ENCODE assay signal across 11 mouse cellular contexts in the genomic region with DNA sequence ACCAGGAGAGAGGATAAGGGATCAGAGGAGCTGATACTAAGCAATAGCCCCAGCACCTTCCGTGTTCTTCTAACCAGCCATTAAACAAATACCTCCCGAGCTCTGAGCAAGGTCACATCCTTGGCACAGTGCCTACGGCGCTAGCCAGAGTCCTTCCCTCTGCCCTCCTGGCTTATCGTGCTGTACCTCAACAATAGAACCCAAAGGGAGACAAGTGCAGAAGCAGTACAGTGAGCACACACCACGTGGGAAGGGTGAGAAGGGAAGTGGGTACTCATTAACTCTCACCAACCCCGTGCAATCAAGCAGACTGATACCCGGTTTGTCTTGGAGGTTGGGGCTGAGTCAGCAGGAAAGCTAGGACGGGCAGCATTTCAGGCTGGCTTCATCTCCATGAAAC. TPM values are rescaled to one million over a fixed set of nuclear protein-coding genes. Genes with fewer than 3 reads are reported as not detected.
DNase-seq lines count a peak whose midpoint lies in the region; ATAC-seq and TF ChIP-seq lines count a peak whose summit lies in the region.
"Had no signal": no experiment of that assay in that cellular context is flagged by ENCODE, and none has a peak within 500 bp of the region (broad histone marks: within the 10 kb centered on the region; RNA-seq: fewer than 3 reads in every experiment).

No protein-coding gene starts in this region.

- 59% methylated on average over 9 of the region's 9 CpGs for WGBS in intestine, embryonic 16.5 days

- no peak overlapping the region for H3K27ac ChIP-seq in ES-E14 (ENCODE audit: insufficient read depth, low read depth, low read length, poor library complexity, severe bottlenecking)
- H3K27ac ChIP-seq in intestine, embryonic 16.5 days (ENCODE audit: low read length) = peak overlapping the region; percentile 86
- H3K27ac ChIP-seq: hindbrain, embryonic 14.5 days had no signal

- in situ Hi-C loops in ES-E14 (cut with MboI; ENCODE audit: low sequenced_read_pairs in 2 of 2, unreplicated experiment in 2 of 2) = no loop called here

- intact Hi-C loops in gastrocnemius, postnatal 14 days (cut with DNase I; ENCODE audit: low total_unique reads) = no loop called here

- no peak overlapping the region for H3K4me2 ChIP-seq in intestine, embryonic 16.5 days (ENCODE audit: low read depth, low read length)
- H3K4me2 ChIP-seq: hindbrain, embryonic 14.5 days had no signal

- H3K36me3 ChIP-seq in ES-E14 (ENCODE audit: control insufficient read depth, insufficient read depth, low read length, poor library complexity, severe bottlenecking) = peaks cover 37% of the 10 kb centered on the region; the same call in 1 of the 2 replicates
- peaks cover 48% of the 10 kb centered on the region for H3K36me3 ChIP-seq in intestine, embryonic 16.5 days (ENCODE audit: control insufficient read depth, insufficient read depth, low read length)

- H3K4me3 ChIP-seq in ES-E14 (ENCODE audit: insufficient read depth in 1 of 2, low read depth in 1 of 2, low read length in 2 of 2, poor library complexity in 1 of 2, severe bottlenecking in 1 of 2) = no peak overlapping the region
- no peak overlapping the region for H3K4me3 ChIP-seq in intestine, embryonic 16.5 days (ENCODE audit: low read length)

- peak; percentile 93 for ATAC-seq in intestine, embryonic 16.5 days
- ATAC-seq: forebrain, postnatal 0 days had no signal

- H3K27me3 ChIP-seq in intestine, embryonic 16.5 days (replicated peaks; ENCODE audit: control insufficient read depth, insufficient read depth, low read length) = no peaks in the 10 kb centered on the region

- H3K9ac ChIP-seq in ES-E14 (ENCODE audit: insufficient read depth, low read depth, low read length, poor library complexity, severe bottlenecking) = no peak overlapping the region
- H3K9ac ChIP-seq in intestine, embryonic 16.5 days (ENCODE audit: low read depth, low read length) = no peak overlapping the region
- H3K9ac ChIP-seq: forebrain, postnatal 0 days; hindbrain, embryonic 14.5 days had no signal

- no peaks in the 10 kb centered on the region for H3K4me1 ChIP-seq in ES-E14 (ENCODE audit: control insufficient read depth in 2 of 2, insufficient read depth in 2 of 2, low read length in 2 of 2, poor library complexity in 1 of 2)
- 0 out of 2 replicates have a peak, but pooled peaks cover 3% of the 10 kb centered on the region for H3K4me1 ChIP-seq in intestine, embryonic 16.5 days (ENCODE audit: control insufficient read depth, insufficient read depth, low read length)

- no peak for DNase-seq in ES-E14 (ENCODE audit: low read depth, low spot score)
- peak; percentile 75 for DNase-seq in adrenal gland, postnatal 10 days
- DNase-seq in kidney, postnatal 4 days = peak; percentile 46 to 57
- DNase-seq in urinary bladder, postnatal 4 days (ENCODE audit: low spot score in 2 of 2) = no peak
- DNase-seq in gastrocnemius, postnatal 14 days = no peak
- no peak for DNase-seq in layer of hippocampus, postnatal 36 days
- DNase-seq: forebrain, postnatal 0 days; lung, postnatal 14 days; right cerebral cortex, adult 18-20 months had no signal

- H3K9me3 ChIP-seq in ES-E14 (ENCODE audit: control insufficient read depth, insufficient read depth, low read depth, low read length) = peaks cover 4% of the 10 kb centered on the region
- H3K9me3 ChIP-seq in intestine, embryonic 16.5 days (ENCODE audit: control insufficient read depth, low read length) = 0 out of 2 replicates have a peak, but pooled peaks cover 8% of the 10 kb centered on the region

TF ChIP-seq in ES-E14, 5 proteins besides CTCF, POLR2A, EP300 and RAD21:
- TF ChIP-seq HCFC1 (IDR thresholded peaks at IDR 0.05; ENCODE audit: borderline replicate concordance, insufficient read depth, low read length) (no peak), MAFK (IDR thresholded peaks at IDR 0.05; ENCODE audit: insufficient read depth, low read depth, low read length) (0 out of 2 replicates have a peak, but pooled peaks have one; percentile 33)

RNA-seq across cellular contexts. Expression of a gene that starts 17.5 kb away (rescaled TPM):
- 44.4 and 74.2 TPM in 2 replicates for total RNA-seq in ES-E14 (2012; rRNA removed)
- total RNA-seq in adrenal gland, postnatal 10 days (2021) = 10 to 100 TPM; 24.7 to 24.8 TPM
- polyA plus RNA-seq in intestine, embryonic 16.5 days (2015; fragmentation: Nextera tagmentation; extraction: Ambion mirVana) = 299 and 355 TPM in 2 replicates
- total RNA-seq in gastrocnemius, postnatal 14 days (2021) = 10 to 100 TPM in 1 of 2 experiments, 1 to 10 TPM in 1; 7.9 to 12.0 TPM
- total RNA-seq in layer of hippocampus, postnatal 36 days (2021) = 10 to 100 TPM; 22.8 to 23.0 TPM

RNA-seq across cellular contexts. Expression of a gene that starts 41.3 kb away (rescaled TPM):
- total RNA-seq in ES-E14 (2012; rRNA removed) = 8.8 and 14.9 TPM in 2 replicates
- 1 to 10 TPM; 5.4 to 7.1 TPM for total RNA-seq in adrenal gland, postnatal 10 days (2021)
- polyA plus RNA-seq in intestine, embryonic 16.5 days (2015; fragmentation: Nextera tagmentation; extraction: Ambion mirVana) = 10.6 and 11.7 TPM in 2 replicates
- 1 to 10 TPM; 1.9 to 2.6 TPM for total RNA-seq in gastrocnemius, postnatal 14 days (2021)
- 10 to 100 TPM; 14.4 to 17.1 TPM for total RNA-seq in layer of hippocampus, postnatal 36 days (2021)

RNA-seq across cellular contexts. Expression of a gene that starts 41.4 kb away (rescaled TPM):
- 0.05 and 1.2 TPM in 2 replicates for total RNA-seq in ES-E14 (2012; rRNA removed)
- total RNA-seq in adrenal gland, postnatal 10 days (2021) = 10 to 100 TPM; 27.2 to 32.8 TPM
- polyA plus RNA-seq in intestine, embryonic 16.5 days (2015; fragmentation: Nextera tagmentation; extraction: Ambion mirVana) = 7.5 and 7.6 TPM in 2 replicates
- total RNA-seq in gastrocnemius, postnatal 14 days (2021) = 10 to 100 TPM; 20.2 to 25.9 TPM
- total RNA-seq in layer of hippocampus, postnatal 36 days (2021) = 10 to 100 TPM; 17.6 to 20.4 TPM

RNA-seq across cellular contexts. Expression of a gene that starts 57.1 kb away (rescaled TPM):
- 12.5 and 18.0 TPM in 2 replicates for total RNA-seq in ES-E14 (2012; rRNA removed)
- total RNA-seq in adrenal gland, postnatal 10 days (2021) = 100 to 1,000 TPM; 172 to 181 TPM
- polyA plus RNA-seq in intestine, embryonic 16.5 days (2015; fragmentation: Nextera tagmentation; extraction: Ambion mirVana) = 80.0 and 84.3 TPM in 2 replicates
- 100 to 1,000 TPM in 1 of 2 experiments, 10 to 100 TPM in 1; 59.4 to 109 TPM for total RNA-seq in gastrocnemius, postnatal 14 days (2021)
- 100 to 1,000 TPM; 195 to 227 TPM for total RNA-seq in layer of hippocampus, postnatal 36 days (2021)

Comparison
In these comparisons a context has a peak if more than half of its experiments do, and no peak if none do; other contexts are left out.
1. DNase-seq: peak in adrenal gland, postnatal 10 days (single experiment) and kidney, postnatal 4 days (2 of 2); none in ES-E14 (single experiment), urinary bladder, postnatal 4 days (0 of 2), gastrocnemius, postnatal 14 days (single experiment) and layer of hippocampus, postnatal 36 days (0 of 2).